Mouse (Mus musculus) neural tube, embryonic 11.5 days (tissue): ENCODE results near the gene Crebrf. TPM values are rescaled to one million over a fixed set of nuclear protein-coding genes. Genes with fewer than 3 reads are reported as not detected.

Experiments used
- ATAC-seq: fragments of 200-750 bp; cut with Nextera tagmentation; 2 replicates; pipeline ENCODE4 v1.8.0; 2017; ENCODE audit warnings: moderate number of reproducible peaks, mild to moderate bottlenecking, moderate TSS enrichment, moderate library complexity; ENCODE audit not compliant: insufficient read depth, low FRiP score, low TSS enrichment
- DNase-seq: peaks from one replicate; pipeline ENCODE4 v3.0.0-alpha.2; 2015; ENCODE audit warnings: low spot score
- H3K27ac ChIP-seq: fragments of 300-500 bp; sonication (generic); 2 replicates; pipeline ENCODE4 v1.5.1; 2014; ENCODE audit warnings: low read depth, mild to moderate bottlenecking, low read length
- H3K27me3 ChIP-seq: fragments of 300-500 bp; sonication (generic); 2 replicates; pipeline ENCODE4 v1.6.1; 2014; ENCODE audit warnings: mild to moderate bottlenecking, low read length, mixed read lengths; ENCODE audit not compliant: control insufficient read depth, insufficient read depth
- H3K36me3 ChIP-seq: fragments of 300-500 bp; sonication (generic); 2 replicates; pipeline ENCODE4 v1.6.1; 2014; ENCODE audit warnings: mild to moderate bottlenecking, low read length, moderate library complexity, mixed read lengths; ENCODE audit not compliant: control insufficient read depth, insufficient read depth
- H3K4me1 ChIP-seq: fragments of 300-500 bp; sonication (generic); 2 replicates; pipeline ENCODE4 v1.6.1; 2014; ENCODE audit warnings: low read length, mixed read lengths; ENCODE audit not compliant: control insufficient read depth, insufficient read depth
- H3K4me2 ChIP-seq: fragments of 300-500 bp; sonication (generic); 2 replicates; pipeline ENCODE4 v1.6.1; 2014; ENCODE audit warnings: low read depth, mild to moderate bottlenecking, moderate library complexity
- H3K4me3 ChIP-seq: fragments of 300-500 bp; sonication (generic); 2 replicates; pipeline ENCODE4 v1.5.1; 2014; ENCODE audit warnings: low read depth, low read length
- H3K9ac ChIP-seq: fragments of 300-500 bp; sonication (generic); 2 replicates; pipeline ENCODE4 v1.6.1; 2014; ENCODE audit warnings: mild to moderate bottlenecking, low read length
- H3K9me3 ChIP-seq: fragments of 300-500 bp; sonication (generic); 2 replicates; pipeline ENCODE4 v1.6.1; 2016; ENCODE audit warnings: low read length; ENCODE audit not compliant: control insufficient read depth
- WGBS: fragments of 180-500 bp; shearing (Covaris S2); extraction: QIAGEN DNeasy Blood & Tissue Kit; methylation state at CpG from one replicate; pipeline ENCODE4 v1.1.7; 2014; 5-methylcytosine and 5-hydroxymethylcytosine counted together
- polyA plus RNA-seq: library from polyadenylated mRNA; unstranded; fragments of >200 nt; fragmentation: Nextera tagmentation; extraction: Ambion mirVana; gene quantifications from 2 replicates; pipeline ENCODE4 v1.2.1, GENCODE M21; 2014

Gene Crebrf
- polyA plus RNA-seq, 1 experiment from 2014 or later, result 3.2 TPM

DNA sequence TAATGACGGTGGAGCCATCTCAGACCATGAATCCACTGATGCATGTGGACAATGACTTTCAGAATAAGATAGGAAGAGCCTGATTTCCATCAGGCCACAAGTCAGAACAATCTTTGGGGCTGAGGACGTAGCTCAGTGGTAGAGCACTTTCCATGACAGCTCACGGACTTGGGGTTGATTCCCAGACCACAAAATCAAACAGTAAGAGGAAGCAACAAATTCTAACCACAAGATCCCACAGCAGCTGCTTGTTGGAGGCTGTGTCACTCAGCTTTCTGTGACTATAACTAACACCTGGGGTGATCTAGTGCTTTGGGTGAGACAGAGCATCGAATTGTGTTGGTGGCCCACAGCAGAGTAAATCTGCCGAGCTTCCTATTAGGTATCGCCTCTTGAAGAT lies 101.4 kb downstream of the Crebrf start:
- Histone ChIP-seq H3K4me1 (no peaks in the 10 kb centered on the region), H3K9me3 (no peaks in the 10 kb centered on the region), H3K4me2 (no peak overlapping the region), H3K9ac (no peak overlapping the region), H3K27me3 (no peaks in the 10 kb centered on the region), H3K27ac (no peak overlapping the region), H3K4me3 (no peak overlapping the region), H3K36me3 (no peaks in the 10 kb centered on the region)
- DNase-seq (no peak), ATAC-seq (no peak)
- WGBS, result 85% methylated on average over 6 of the region's 6 CpGs

DNA sequence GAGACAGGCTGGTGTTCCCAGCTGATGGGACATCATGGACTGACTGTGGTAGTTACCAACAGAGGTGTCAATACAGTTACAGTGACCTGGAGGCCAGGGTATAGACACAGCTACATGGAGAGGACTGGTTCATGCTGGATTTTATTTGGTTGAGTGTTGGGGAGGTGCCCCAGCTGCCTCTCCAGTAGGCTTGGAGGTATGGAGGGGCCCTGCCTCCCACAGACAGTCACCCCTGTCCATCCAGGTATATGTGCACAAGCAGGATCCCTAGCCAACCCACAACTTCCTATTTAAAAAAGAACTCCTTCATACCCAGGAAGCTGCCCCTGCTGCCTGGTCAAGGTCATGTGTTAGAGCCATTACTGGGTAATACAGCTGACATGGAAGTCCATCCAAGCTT lies 102.3 kb downstream of the Crebrf start:
- Histone ChIP-seq H3K27ac (no peak overlapping the region), H3K9me3 (no peaks in the 10 kb centered on the region), H3K4me3 (no peak overlapping the region), H3K4me2 (no peak overlapping the region), H3K4me1 (no peaks in the 10 kb centered on the region), H3K27me3 (no peaks in the 10 kb centered on the region), H3K36me3 (no peaks in the 10 kb centered on the region), H3K9ac (no peak overlapping the region)
- DNase-seq (no peak), ATAC-seq (no peak)

DNA sequence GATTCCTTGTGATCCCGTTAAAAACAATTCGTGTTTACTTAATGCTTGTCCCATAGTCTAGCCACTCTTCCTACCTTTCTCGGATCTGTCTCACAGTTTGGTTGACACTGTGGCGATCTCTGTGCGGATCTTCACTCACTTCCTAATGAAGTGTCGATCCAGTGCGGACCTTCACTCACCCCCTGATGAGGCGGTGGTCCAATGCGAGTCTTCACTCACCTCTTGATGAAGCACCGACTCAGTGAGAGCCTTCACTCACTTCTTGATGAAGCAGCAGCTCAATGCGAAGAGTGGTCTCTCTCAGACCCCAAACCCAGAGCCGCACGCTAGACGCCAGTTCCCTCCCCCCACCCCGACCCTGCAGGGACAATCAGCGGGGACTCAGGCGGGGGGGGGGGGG lies 110.7 kb downstream of the Crebrf start:
- no peak overlapping the region for H3K4me3 ChIP-seq
- H3K9me3 ChIP-seq, result no peaks in the 10 kb centered on the region
- H3K27ac ChIP-seq, result no peak overlapping the region
- H3K9ac ChIP-seq, result no peak overlapping the region
- WGBS, result 76% methylated on average over 15 of the region's 17 CpGs
- H3K4me1 ChIP-seq, result no peaks in the 10 kb centered on the region
- no peak for DNase-seq
- H3K36me3 ChIP-seq, result no peaks in the 10 kb centered on the region
- no peaks in the 10 kb centered on the region for H3K27me3 ChIP-seq
- no peak for ATAC-seq
- no peak overlapping the region for H3K4me2 ChIP-seq

Other genes starting within 250 kb of the Crebrf start
- gene Ergic1, start 154.2 kb upstream of the Crebrf start, polyA plus RNA-seq, result 121 and 126 TPM in 2 replicates
- 32.9 and 34.0 TPM in 2 replicates for gene Dusp1, start 153.5 kb upstream of the Crebrf start, polyA plus RNA-seq
- 107 and 122 TPM in 2 replicates for gene Atp6v0e, start 52.4 kb upstream of the Crebrf start, polyA plus RNA-seq
- 49.6 and 51.6 TPM in 2 replicates for gene Bnip1, start 65.4 kb downstream of the Crebrf start, polyA plus RNA-seq
- 0.15 TPM in 1 of 2 replicates, not detected in the other for gene Nkx2-5, start 129.4 kb downstream of the Crebrf start, polyA plus RNA-seq
- gene Kifc5b, start 201.4 kb downstream of the Crebrf start, polyA plus RNA-seq, result 5.6 and 5.8 TPM in 2 replicates
- 5.8 and 6.4 TPM in 2 replicates for gene Phf1, start 217.4 kb downstream of the Crebrf start, polyA plus RNA-seq
- 136 and 138 TPM in 2 replicates for gene Cuta, start 223.9 kb downstream of the Crebrf start, polyA plus RNA-seq
- gene Syngap1, start 225.6 kb downstream of the Crebrf start, polyA plus RNA-seq, result 2.6 and 2.8 TPM in 2 replicates